Mouse (Mus musculus): ENCODE data around the gene Cisd3. TPM values are rescaled to one million over a fixed set of nuclear protein-coding genes. Genes with fewer than 3 reads are reported as not detected.

Cisd3 gene
- total RNA-seq, 1 experiment = 49.9 TPM

DNA sequence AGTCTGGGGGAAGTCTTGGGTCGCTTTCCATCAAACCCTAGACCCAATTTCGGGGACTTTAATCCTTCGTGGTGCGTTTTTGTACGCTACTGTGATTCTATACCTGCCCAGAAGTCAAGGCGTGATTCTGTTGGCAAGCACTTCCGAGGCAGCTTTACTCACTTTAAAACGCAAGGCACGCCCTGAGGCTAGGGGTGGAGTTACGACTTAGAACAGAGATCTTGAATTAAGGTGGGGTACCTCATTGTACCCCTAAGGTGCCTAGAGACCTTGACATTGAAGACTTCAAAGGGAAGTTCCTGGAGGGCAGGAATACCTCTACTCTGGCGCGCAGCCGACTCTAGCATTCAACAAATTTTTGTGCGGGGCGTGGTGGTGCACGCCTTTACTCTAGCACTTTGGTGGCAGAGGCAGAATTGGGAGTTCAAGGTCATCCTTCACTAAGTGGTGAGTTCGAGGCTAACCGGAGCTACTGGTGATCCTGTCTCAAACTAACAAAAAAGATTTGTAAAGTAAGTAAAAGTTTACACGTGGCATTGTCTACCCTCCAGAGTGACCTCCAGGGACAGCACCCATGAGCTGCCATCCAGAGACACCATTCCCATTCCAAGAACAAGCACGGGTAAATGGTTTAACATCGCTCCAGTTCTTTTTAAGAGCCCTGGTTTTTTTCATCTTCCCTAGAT is 23.3 kb upstream of the Cisd3 start:
- H3K27ac ChIP-seq (ENCODE audit: insufficient read depth, low read depth, low read length, poor library complexity, severe bottlenecking) = peak overlapping the region; percentile 100
- DNase-seq (ENCODE audit: low read depth, low spot score) = peak; percentile 100
- peaks cover 18% of the 10 kb centered on the region for H3K36me3 ChIP-seq (ENCODE audit: control insufficient read depth, insufficient read depth, low read length, poor library complexity, severe bottlenecking)
- TF ChIP-seq MAFK (IDR thresholded peaks at IDR 0.05; ENCODE audit: insufficient read depth, low read depth, low read length) (no peak), ZNF384 (IDR thresholded peaks at IDR 0.05; ENCODE audit: low read depth, low read length) (peak; percentile 58; the same call in 1 of the 2 replicates), HCFC1 (IDR thresholded peaks at IDR 0.05; ENCODE audit: borderline replicate concordance, insufficient read depth, low read length) (peak; percentile 61; the same call in 1 of the 2 replicates), ZC3H11A (IDR thresholded peaks at IDR 0.05; ENCODE audit: borderline replicate concordance, low read depth, low read length) (0 out of 2 replicates have a peak, but pooled peaks have one; percentile 27), CHD2 (IDR thresholded peaks at IDR 0.05; ENCODE audit: low read depth, low read length) (peak; percentile 78)
- no peaks in the 10 kb centered on the region for H3K9me3 ChIP-seq (ENCODE audit: control insufficient read depth, insufficient read depth, low read depth, low read length)
- H3K4me1 ChIP-seq (ENCODE audit: control insufficient read depth in 2 of 2, insufficient read depth in 2 of 2, low read length in 2 of 2, poor library complexity in 1 of 2) = peaks cover 6 to 14% of the 10 kb centered on the region in 2 experiments; a peak in 2 of 4 replicates
- in situ Hi-C loops (cut with MboI; ENCODE audit: low sequenced_read_pairs in 2 of 2, unreplicated experiment in 2 of 2) = no loop called here
- peak overlapping the region; percentile 53 to 91 for H3K4me3 ChIP-seq (ENCODE audit: insufficient read depth in 1 of 2, low read depth in 1 of 2, low read length in 2 of 2, poor library complexity in 1 of 2, severe bottlenecking in 1 of 2)
- peak overlapping the region; percentile 96 for H3K9ac ChIP-seq (ENCODE audit: insufficient read depth, low read depth, low read length, poor library complexity, severe bottlenecking)

DNA sequence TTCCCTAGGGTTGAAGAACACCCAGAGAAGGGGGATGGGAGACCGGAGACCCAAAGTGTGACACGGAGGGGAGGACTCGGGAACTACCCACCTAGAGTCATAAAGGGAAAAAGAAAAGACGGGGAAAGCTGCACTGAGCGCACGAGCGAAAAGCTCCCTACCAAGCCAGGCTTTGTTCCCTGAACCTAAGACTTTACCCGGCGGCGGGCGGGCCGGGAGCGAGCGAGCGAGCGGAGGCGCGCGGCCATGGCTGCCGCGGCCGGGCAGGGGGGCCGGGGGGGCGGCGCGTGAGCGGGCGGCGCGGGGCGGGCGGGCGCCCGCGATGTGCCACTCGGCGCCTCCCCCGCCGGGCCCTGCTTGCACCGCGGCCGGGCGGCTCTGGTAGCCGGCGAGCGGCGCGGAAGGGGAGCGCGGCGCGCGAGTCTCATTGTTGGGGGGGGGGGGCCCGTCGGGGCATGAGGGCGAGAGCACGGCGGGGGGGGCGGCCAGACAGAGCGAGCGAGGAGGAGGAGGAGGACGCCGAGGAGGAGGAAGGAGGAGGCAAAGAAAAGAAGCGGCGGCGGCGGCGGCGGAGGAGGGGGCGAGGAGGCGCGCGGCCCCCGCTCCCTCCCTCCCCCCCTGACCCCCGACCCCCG is 22.6 kb upstream of the Cisd3 start, which contains the start of gene Mllt6:
Gene Mllt6, plus strand, starts transcription at position 522 of the 635 bp plus-strand sequence.
- in situ Hi-C loops (cut with MboI; ENCODE audit: low sequenced_read_pairs in 2 of 2, unreplicated experiment in 2 of 2) = no loop called here
- Histone ChIP-seq H3K36me3 (ENCODE audit: control insufficient read depth, insufficient read depth, low read length, poor library complexity, severe bottlenecking) (peaks cover 22% of the 10 kb centered on the region), H3K4me1 (ENCODE audit: control insufficient read depth in 2 of 2, insufficient read depth in 2 of 2, low read length in 2 of 2, poor library complexity in 1 of 2) (peaks cover 6 to 15% of the 10 kb centered on the region in 2 experiments; a peak in 3 of 4 replicates), H3K27ac (ENCODE audit: insufficient read depth, low read depth, low read length, poor library complexity, severe bottlenecking) (peak within 1 kb of the TSS; percentile 100), H3K9me3 (ENCODE audit: control insufficient read depth, insufficient read depth, low read depth, low read length) (no peaks in the 10 kb centered on the region), H3K9ac (ENCODE audit: insufficient read depth, low read depth, low read length, poor library complexity, severe bottlenecking) (peak within 1 kb of the TSS; percentile 96), H3K4me3 (ENCODE audit: insufficient read depth in 1 of 2, low read depth in 1 of 2, low read length in 2 of 2, poor library complexity in 1 of 2, severe bottlenecking in 1 of 2) (peak within 1 kb of the TSS; percentile 86 to 91)
- no peak for DNase-seq (ENCODE audit: low read depth, low spot score)
- TF ChIP-seq ZC3H11A (IDR thresholded peaks at IDR 0.05; ENCODE audit: borderline replicate concordance, low read depth, low read length) = no peak

DNA sequence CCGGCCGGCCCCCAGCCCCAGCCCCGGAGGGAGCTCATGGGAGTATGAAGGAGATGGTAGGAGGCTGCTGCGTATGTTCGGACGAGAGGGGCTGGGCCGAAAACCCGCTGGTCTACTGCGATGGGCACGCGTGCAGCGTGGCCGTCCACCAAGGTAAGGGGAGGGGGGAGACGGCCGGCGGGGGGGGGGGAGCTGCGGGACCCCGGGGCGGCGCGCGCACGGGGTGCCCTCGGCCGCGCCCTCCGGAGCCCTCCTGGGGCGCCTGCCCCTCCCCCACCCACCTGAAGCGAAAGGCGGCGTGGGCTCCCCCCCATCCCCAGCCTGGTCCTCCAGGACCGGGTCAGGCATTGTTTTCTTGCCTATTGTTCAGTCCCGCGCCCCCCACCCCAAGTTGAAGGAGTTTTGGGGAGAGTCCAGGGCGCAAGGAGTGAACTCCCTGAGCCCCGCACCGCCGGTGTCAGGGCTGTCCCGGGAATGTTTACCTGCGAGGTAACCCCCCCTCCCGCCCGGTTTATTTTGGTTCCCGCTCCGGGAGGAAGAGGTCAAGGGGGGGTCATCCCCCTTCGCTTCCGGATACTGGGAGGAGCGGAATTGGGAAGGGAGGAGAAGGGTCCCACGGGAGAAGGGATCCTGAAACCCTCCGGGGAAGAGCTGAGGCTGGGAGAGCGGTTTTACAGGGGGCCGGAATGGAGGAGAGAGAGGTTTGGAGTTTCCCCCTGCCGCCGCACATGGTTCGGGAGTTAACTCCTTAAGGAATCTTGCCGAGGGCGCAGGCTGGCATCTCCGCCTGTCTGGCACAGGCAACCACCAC is 21.9 kb upstream of the Cisd3 start:
- no peak for DNase-seq (ENCODE audit: low read depth, low spot score)
- Histone ChIP-seq H3K4me3 (ENCODE audit: insufficient read depth in 1 of 2, low read depth in 1 of 2, low read length in 2 of 2, poor library complexity in 1 of 2, severe bottlenecking in 1 of 2) (peak overlapping the region; percentile 86 to 91), H3K9ac (ENCODE audit: insufficient read depth, low read depth, low read length, poor library complexity, severe bottlenecking) (peak overlapping the region; percentile 96), H3K9me3 (ENCODE audit: control insufficient read depth, insufficient read depth, low read depth, low read length) (no peaks in the 10 kb centered on the region), H3K36me3 (ENCODE audit: control insufficient read depth, insufficient read depth, low read length, poor library complexity, severe bottlenecking) (peaks cover 29% of the 10 kb centered on the region), H3K4me1 (ENCODE audit: control insufficient read depth in 2 of 2, insufficient read depth in 2 of 2, low read length in 2 of 2, poor library complexity in 1 of 2) (peaks cover 11 to 22% of the 10 kb centered on the region in 2 experiments; a peak in 3 of 4 replicates), H3K27ac (ENCODE audit: insufficient read depth, low read depth, low read length, poor library complexity, severe bottlenecking) (peak overlapping the region; percentile 100)
- TF ChIP-seq HCFC1 (IDR thresholded peaks at IDR 0.05; ENCODE audit: borderline replicate concordance, insufficient read depth, low read length) (no peak), CHD2 (IDR thresholded peaks at IDR 0.05; ENCODE audit: low read depth, low read length) (no peak), ZNF384 (IDR thresholded peaks at IDR 0.05; ENCODE audit: low read depth, low read length) (no peak), ZC3H11A (IDR thresholded peaks at IDR 0.05; ENCODE audit: borderline replicate concordance, low read depth, low read length) (no peak), MAFK (IDR thresholded peaks at IDR 0.05; ENCODE audit: insufficient read depth, low read depth, low read length) (no peak)
- in situ Hi-C loops (cut with MboI; ENCODE audit: low sequenced_read_pairs in 2 of 2, unreplicated experiment in 2 of 2) = no loop called here

DNA sequence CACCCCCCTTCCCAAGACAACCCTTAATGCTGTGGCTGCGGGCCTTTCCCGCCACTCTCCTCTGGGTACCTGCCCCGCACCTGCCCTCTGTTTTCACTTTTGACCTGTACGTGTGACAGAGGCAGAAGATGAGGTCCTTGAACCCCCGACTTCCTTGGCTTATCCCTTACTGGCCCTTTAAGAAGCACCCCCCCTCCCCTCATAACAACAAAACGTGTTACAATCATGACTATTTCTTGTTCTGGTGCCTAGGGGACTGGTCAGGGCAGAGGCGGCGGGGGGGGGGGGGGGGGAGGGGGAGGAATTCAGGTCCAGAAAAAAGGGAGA is 21.3 kb upstream of the Cisd3 start:
- in situ Hi-C loops (cut with MboI; ENCODE audit: low sequenced_read_pairs in 2 of 2, unreplicated experiment in 2 of 2) = no loop called here
- H3K36me3 ChIP-seq (ENCODE audit: control insufficient read depth, insufficient read depth, low read length, poor library complexity, severe bottlenecking) = peaks cover 35% of the 10 kb centered on the region
- peak overlapping the region; percentile 96 for H3K9ac ChIP-seq (ENCODE audit: insufficient read depth, low read depth, low read length, poor library complexity, severe bottlenecking)
- no peak for DNase-seq (ENCODE audit: low read depth, low spot score)
- no peaks in the 10 kb centered on the region for H3K9me3 ChIP-seq (ENCODE audit: control insufficient read depth, insufficient read depth, low read depth, low read length)
- TF ChIP-seq MAFK (IDR thresholded peaks at IDR 0.05; ENCODE audit: insufficient read depth, low read depth, low read length) (no peak), ZNF384 (IDR thresholded peaks at IDR 0.05; ENCODE audit: low read depth, low read length) (no peak), HCFC1 (IDR thresholded peaks at IDR 0.05; ENCODE audit: borderline replicate concordance, insufficient read depth, low read length) (no peak), ZC3H11A (IDR thresholded peaks at IDR 0.05; ENCODE audit: borderline replicate concordance, low read depth, low read length) (no peak), CHD2 (IDR thresholded peaks at IDR 0.05; ENCODE audit: low read depth, low read length) (no peak)
- peak overlapping the region; percentile 100 for H3K27ac ChIP-seq (ENCODE audit: insufficient read depth, low read depth, low read length, poor library complexity, severe bottlenecking)
- peaks cover 11 to 26% of the 10 kb centered on the region in 2 experiments; a peak in 3 of 4 replicates for H3K4me1 ChIP-seq (ENCODE audit: control insufficient read depth in 2 of 2, insufficient read depth in 2 of 2, low read length in 2 of 2, poor library complexity in 1 of 2)
- H3K4me3 ChIP-seq (ENCODE audit: insufficient read depth in 1 of 2, low read depth in 1 of 2, low read length in 2 of 2, poor library complexity in 1 of 2, severe bottlenecking in 1 of 2) = peak overlapping the region; percentile 86 to 91

All from ES-E14 (cell line).